Mouse (Mus musculus) myocyte (in vitro differentiated cells): ENCODE results near the gene Ccdc154.

Experiments used
- E2F4 ChIP-seq: IDR thresholded peaks from one replicate; pipeline ENCODE4 v1.6.1; 2011; ENCODE audit warnings: mild to moderate bottlenecking, control low read depth, moderate library complexity; ENCODE audit not compliant: insufficient read depth
- MAX ChIP-seq: IDR thresholded peaks from one replicate; pipeline ENCODE4 v1.6.1; 2011; ENCODE audit warnings: low read depth, mild to moderate bottlenecking, control low read depth
- MYOD1 ChIP-seq, 3 experiments: IDR thresholded peaks; one replicate each; pipeline ENCODE4 v1.6.1; 2011; ENCODE audit warnings: control low read depth in 2 of 3, low read depth in 2 of 3, mild to moderate bottlenecking in 2 of 3, moderate library complexity in 1 of 3; ENCODE audit not compliant: insufficient read length in 2 of 3, control insufficient read depth in 1 of 3
- MYOG ChIP-seq, 3 experiments: IDR thresholded peaks; one replicate each; pipeline ENCODE4 v1.6.1; 2011; ENCODE audit warnings: control low read depth in 2 of 3, low read depth in 2 of 3, mild to moderate bottlenecking in 2 of 3; ENCODE audit not compliant: insufficient read length in 2 of 3, control insufficient read depth in 1 of 3, insufficient read depth in 1 of 3
- POLR2A ChIP-seq: IDR thresholded peaks from one replicate; pipeline ENCODE4 v1.6.1; 2011; ENCODE audit warnings: low read depth, mild to moderate bottlenecking, control low read depth, moderate library complexity; ENCODE audit not compliant: insufficient read length
- POLR2AphosphoS2 ChIP-seq: IDR thresholded peaks from one replicate; pipeline ENCODE4 v1.6.1; 2011; ENCODE audit warnings: low read depth, control low read depth; ENCODE audit not compliant: insufficient read length
- SRF ChIP-seq: IDR thresholded peaks from one replicate; pipeline ENCODE4 v1.6.1; 2011; ENCODE audit warnings: low read depth; ENCODE audit not compliant: control insufficient read depth, insufficient read length
- TCF12 ChIP-seq: IDR thresholded peaks from one replicate; pipeline ENCODE4 v1.6.1; 2011; ENCODE audit warnings: mild to moderate bottlenecking, control low read depth; ENCODE audit not compliant: poor library complexity, insufficient read depth, severe bottlenecking
- TCF3 ChIP-seq: IDR thresholded peaks from one replicate; pipeline ENCODE4 v1.6.1; 2011; ENCODE audit warnings: low read depth, control low read depth; ENCODE audit not compliant: insufficient read length
- USF1 ChIP-seq: IDR thresholded peaks from one replicate; pipeline ENCODE4 v1.6.1; 2011; ENCODE audit warnings: low read depth, mild to moderate bottlenecking, control low read depth, moderate library complexity

DNA sequence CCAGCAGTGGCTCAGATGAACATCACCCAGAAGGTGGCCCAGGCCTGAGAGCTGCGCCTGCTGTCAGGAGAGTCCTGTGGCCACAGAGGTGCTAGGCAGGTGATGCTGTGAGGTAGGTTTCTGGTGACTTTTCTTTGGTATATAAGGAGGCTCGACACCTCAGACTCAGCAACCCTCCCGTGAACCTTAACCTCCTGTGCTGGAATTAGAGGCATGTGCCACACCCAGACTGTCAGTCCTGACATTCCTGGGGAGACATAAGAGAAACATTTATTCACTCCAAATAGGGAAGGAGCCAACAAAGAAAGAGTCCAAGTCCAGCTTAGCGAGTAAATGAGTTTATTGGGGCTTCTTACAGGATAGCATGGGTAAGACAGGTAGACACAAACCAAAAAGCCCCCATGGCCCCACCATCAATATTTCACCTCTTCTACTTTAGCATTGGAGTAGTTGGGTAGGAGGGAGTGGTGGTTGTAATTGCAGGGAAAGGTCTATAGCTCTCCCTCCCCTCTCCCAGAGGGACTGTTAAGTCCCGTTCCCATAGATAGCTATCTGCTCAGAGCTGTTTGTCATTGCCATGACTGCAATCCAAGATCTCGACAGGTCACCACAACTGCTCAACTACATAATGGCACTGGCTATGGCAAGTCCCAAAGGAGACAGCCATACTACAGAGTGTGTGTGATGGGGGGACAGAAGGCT is 3.9 kb downstream of the Ccdc154 start:
- TF ChIP-seq USF1 (no peak), MYOD1 (IDR thresholded peaks at IDR 0.05; ENCODE audit: control insufficient read depth in 1 of 3, insufficient read length in 2 of 3, low read depth in 2 of 3) (peak in 1 of 3 experiments; percentile 5), MAX (no peak), TCF3 (no peak), POLR2A (no peak), SRF (no peak), E2F4 (no peak), TCF12 (no peak), MYOG (IDR thresholded peaks at IDR 0.05; ENCODE audit: control insufficient read depth in 1 of 3, insufficient read depth in 1 of 3, insufficient read length in 2 of 3, low read depth in 2 of 3) (no peak), POLR2AphosphoS2 (no peak)
